In genomic region chr1:138267465-138268055, GRCm38 (mm10) we compare ENCODE assay signal across 33 mouse cellular contexts. TPM values are rescaled to one million over a fixed set of nuclear protein-coding genes. Genes with fewer than 3 reads are reported as not detected.
DNase-seq lines count a peak whose midpoint lies in the region; ATAC-seq and TF ChIP-seq lines count a peak whose summit lies in the region.
"Had no signal": no experiment of that assay in that cellular context is flagged by ENCODE, and none has a peak within 500 bp of the region (broad histone marks: within the 10 kb centered on the region; RNA-seq: fewer than 3 reads in every experiment).

No protein-coding gene starts in this region.

- no peak for TF ChIP-seq RAD21 in CH12.LX (IDR thresholded peaks at IDR 0.05; ENCODE audit: low read depth, low read length)

- no peak for TF ChIP-seq CTCF in CH12.LX (conservative IDR thresholded peaks at IDR 0.05 in 1 of 2, IDR thresholded peaks at IDR 0.05 in 1 of 2; ENCODE audit: low read depth in 2 of 2, low read length in 2 of 2)

- no peaks in the 10 kb centered on the region for H3K9me3 ChIP-seq in CH12.LX (replicated peaks; ENCODE audit: low read length)
- no peaks in the 10 kb centered on the region for H3K9me3 ChIP-seq in hindbrain, embryonic 11.5 days (ENCODE audit: control insufficient read depth, low read length)
- H3K9me3 ChIP-seq: hindbrain, embryonic 12.5 days; intestine, embryonic 15.5 days; liver, embryonic 13.5 days; midbrain, embryonic 13.5 days had no signal

- no peak overlapping the region for H3K4me3 ChIP-seq in CH12.LX (replicated peaks in 1 of 3; ENCODE audit: low read depth in 2 of 3, low read length in 2 of 3, poor library complexity in 1 of 3)
- H3K4me3 ChIP-seq in macrophage (ENCODE audit: inconsistent target), result no peak overlapping the region
- H3K4me3 ChIP-seq in hindbrain, embryonic 11.5 days (ENCODE audit: low read depth, low read length), result no peak overlapping the region
- H3K4me3 ChIP-seq: erythroblast, embryonic 14.5 days; hindbrain, embryonic 12.5 days; intestine, embryonic 15.5 days; liver, embryonic 13.5 days; midbrain, embryonic 13.5 days had no signal

- H3K36me3 ChIP-seq in CH12.LX (replicated peaks in 1 of 2; ENCODE audit: control insufficient read depth in 1 of 2, insufficient read depth in 1 of 2, low read length in 1 of 2) (no peaks in the 10 kb centered on the region), macrophage (ENCODE audit: inconsistent target) (no peaks in the 10 kb centered on the region)
- no peaks in the 10 kb centered on the region for H3K36me3 ChIP-seq in splenic B cell, adult 2 months (ENCODE audit: control insufficient read depth, insufficient read depth, low read length, poor library complexity, severe bottlenecking)
- H3K36me3 ChIP-seq in hindbrain, embryonic 11.5 days (ENCODE audit: control insufficient read depth, insufficient read depth, low read length), result no peaks in the 10 kb centered on the region
- H3K36me3 ChIP-seq: hindbrain, embryonic 12.5 days; intestine, embryonic 15.5 days; liver, embryonic 13.5 days; midbrain, embryonic 13.5 days had no signal

- WGBS in macrophage (ENCODE audit: missing documents), result 34% methylated on average over 5 of the region's 5 CpGs
- WGBS in hindbrain, embryonic 11.5 days, result 90% methylated on average over 5 of the region's 5 CpGs

- no peak for TF ChIP-seq POLR2A in CH12.LX (IDR thresholded peaks at IDR 0.05; ENCODE audit: low read depth, low read length)

- peak overlapping the region; percentile 50; the same call in 1 of the 2 replicates for H3K4me2 ChIP-seq in CH12.LX (ENCODE audit: insufficient read depth, low read depth, poor library complexity, severe bottlenecking)
- H3K4me2 ChIP-seq in hindbrain, embryonic 11.5 days (replicated peaks; ENCODE audit: low read depth, low read length), result no peak overlapping the region
- H3K4me2 ChIP-seq: hindbrain, embryonic 12.5 days; intestine, embryonic 15.5 days; liver, embryonic 13.5 days; lung, embryonic 14.5 days; midbrain, embryonic 13.5 days had no signal

- H3K4me1 ChIP-seq in CH12.LX (ENCODE audit: control insufficient read depth in 1 of 2, insufficient read depth in 2 of 2), result peaks cover 2 to 27% of the 10 kb centered on the region in 2 experiments; a peak in 3 of 4 replicates
- H3K4me1 ChIP-seq in hindbrain, embryonic 11.5 days (replicated peaks; ENCODE audit: control insufficient read depth, insufficient read depth, low read length), result no peaks in the 10 kb centered on the region
- H3K4me1 ChIP-seq: hindbrain, embryonic 12.5 days; intestine, embryonic 15.5 days; liver, embryonic 13.5 days; midbrain, embryonic 13.5 days had no signal

- H3K9ac ChIP-seq in CH12.LX (ENCODE audit: insufficient read depth, low read depth), result no peak overlapping the region
- H3K9ac ChIP-seq in hindbrain, embryonic 11.5 days (ENCODE audit: low read depth, low read length), result no peak overlapping the region
- H3K9ac ChIP-seq: hindbrain, embryonic 12.5 days; intestine, embryonic 15.5 days; liver, embryonic 13.5 days; lung, embryonic 14.5 days; midbrain, embryonic 13.5 days had no signal

- in situ Hi-C loops in CH12.LX (cut with MboI; ENCODE audit: low pct_ligation_motif_present, low pct_unique_long_range_greater_than_20kb, low sequenced_read_pairs), result no loop called here

- dilution Hi-C loops in CH12.LX (cut with MboI; ENCODE audit: extremely low pct_ligation_motif_present, extremely low pct_unique_long_range_greater_than_20kb, low sequenced_read_pairs), result no loop called here

- peak; percentile 42 for TF ChIP-seq EP300 in CH12.LX (IDR thresholded peaks at IDR 0.05; ENCODE audit: low read length)

- H3K79me2 ChIP-seq in CH12.LX (replicated peaks; ENCODE audit: control insufficient read depth, extremely low read depth, insufficient read depth, poor library complexity, severe bottlenecking) (no peaks in the 10 kb centered on the region), macrophage (ENCODE audit: inconsistent target) (no peaks in the 10 kb centered on the region)

- H3K27me3 ChIP-seq in CH12.LX (replicated peaks), result no peaks in the 10 kb centered on the region
- H3K27me3 ChIP-seq in splenic B cell, adult 2 months (ENCODE audit: control insufficient read depth, insufficient read depth, low read length, poor library complexity, severe bottlenecking), result no peaks in the 10 kb centered on the region
- no peaks in the 10 kb centered on the region for H3K27me3 ChIP-seq in hindbrain, embryonic 11.5 days (ENCODE audit: control insufficient read depth, insufficient read depth, low read length)
- H3K27me3 ChIP-seq: hindbrain, embryonic 12.5 days; intestine, embryonic 15.5 days; liver, embryonic 13.5 days; midbrain, embryonic 13.5 days had no signal

- no peak for ATAC-seq in hindbrain, embryonic 11.5 days (ENCODE audit: low FRiP score)
- ATAC-seq: forebrain, embryonic 16.5 days; hindbrain, postnatal 0 days; intestine, embryonic 15.5 days; midbrain, embryonic 13.5 days had no signal

- peak; percentile 14 for DNase-seq in spleen, adult 12 weeks (ENCODE audit: low spot score)
- no peak for DNase-seq in spleen, postnatal 10 days (ENCODE audit: low spot score in 2 of 2)
- DNase-seq in CH12.LX (ENCODE audit: extremely low read depth), result peak; percentile 45
- peak; percentile 80 for DNase-seq in splenic B cell, adult 2 months (ENCODE audit: low read depth, low spot score)
- DNase-seq in cerebellum, adult 11 months, result no peak
- DNase-seq in hindbrain, embryonic 11.5 days (ENCODE audit: low spot score), result no peak
- DNase-seq: adrenal gland, adult 8-10 months; cerebellum, adult 11-12 months; cerebellum, adult 9-11 months; heart, postnatal 14 days; kidney, adult 2 months; kidney, postnatal 4 days; layer of hippocampus, postnatal 36 days; left cerebral cortex, postnatal 4 days; liver, embryonic 13.5 days; lung, embryonic 14.5 days; right cerebral cortex, postnatal 25 days; thymus, postnatal 4 days had no signal

- H3K27ac ChIP-seq in CH12.LX (ENCODE audit: insufficient read depth, low read depth), result no peak overlapping the region
- peak overlapping the region; percentile 51 for H3K27ac ChIP-seq in macrophage
- no peak overlapping the region for H3K27ac ChIP-seq in hindbrain, embryonic 11.5 days (ENCODE audit: low read depth, low read length)
- H3K27ac ChIP-seq: hindbrain, embryonic 12.5 days; hindbrain, postnatal 0 days; intestine, embryonic 15.5 days; liver, embryonic 13.5 days; midbrain, embryonic 13.5 days had no signal

TF ChIP-seq in CH12.LX, 34 proteins besides CTCF, POLR2A, EP300 and RAD21:
- TF ChIP-seq USF1 (IDR thresholded peaks at IDR 0.05; ENCODE audit: low read depth, low read length) (peak; percentile 71), POLR2AphosphoS2 (IDR thresholded peaks at IDR 0.05; ENCODE audit: low read depth, low read length) (no peak), BHLHE40 (IDR thresholded peaks at IDR 0.05; ENCODE audit: low read depth, low read length) (peak; percentile 79), USF2 (conservative IDR thresholded peaks at IDR 0.05; ENCODE audit: low read depth, low read length) (peak; percentile 75), MAFK (IDR thresholded peaks at IDR 0.05; ENCODE audit: insufficient replicate concordance, low read length) (no peak)

RNA-seq across cellular contexts. Expression of gene Atp6v1g3, which starts 6.0 kb away (rescaled TPM):
- total RNA-seq in CH12.LX (2012; rRNA removed) (not detected in 2 replicates), CH12.LX (2014; rRNA removed) (not detected in 2 replicates)
- polyA plus RNA-seq in CH12.LX (2012; ENCODE audit: insufficient read length, low read depth) (not detected in 2 replicates), macrophage (2018) (not detected in 3 replicates)
- total RNA-seq in macrophage (2018; cell fraction: chromatin; rRNA removed), result not detected
- not detected for total RNA-seq in macrophage (2018; cell fraction: cytosol; rRNA removed)
- total RNA-seq in macrophage (2018; cell fraction: nucleus; rRNA removed), result not detected
- polyA plus RNA-seq in hindbrain, embryonic 11.5 days (2014; fragmentation: Nextera tagmentation; extraction: Ambion mirVana), result 0.10 TPM in 1 of 2 replicates, not detected in the other
- total RNA-seq: adrenal gland, adult 8-10 months; ES-E14; gastrocnemius, adult 8-10 months; heart, postnatal 14 days; hindbrain, postnatal 0 days; layer of hippocampus, adult 8-10 months; layer of hippocampus, postnatal 36 days; left cerebral cortex, postnatal 4 days; megakaryocyte-erythroid progenitor cell, adult 5-6 weeks had no signal
- polyA plus RNA-seq: erythroblast, embryonic 14.5 days; forebrain, embryonic 11.5 days; forebrain, embryonic 16.5 days; heart, embryonic 14.5 days; hindbrain, embryonic 12.5 days; hindbrain, postnatal 0 days; intestine, embryonic 15.5 days; liver, embryonic 13.5 days; lung, embryonic 14.5 days; midbrain, embryonic 13.5 days; neural tube, embryonic 14.5 days; testis, adult 2 months had no signal

Comparison
In these comparisons a context has a peak if more than half of its experiments do, and no peak if none do; other contexts are left out.
1. DNase-seq: peak in spleen, adult 12 weeks (single experiment), CH12.LX (single experiment) and splenic B cell, adult 2 months (single experiment); none in spleen, postnatal 10 days (0 of 2), cerebellum, adult 11 months (single experiment) and hindbrain, embryonic 11.5 days (single experiment).